Mouse (Mus musculus): ENCODE data around the gene Rsad2. TPM values are rescaled to one million over a fixed set of nuclear protein-coding genes. Genes with fewer than 3 reads are reported as not detected.
"Not testable (repeated sequence)": the region's sequence is repeated elsewhere in the genome, so short reads cannot be mapped to it uniquely, and the experiment has no call there.

Gene Rsad2
- 0.51 and 1.5 TPM in 2 replicates for polyA plus RNA-seq (2015; fragmentation: Nextera tagmentation; extraction: Ambion mirVana)

DNA sequence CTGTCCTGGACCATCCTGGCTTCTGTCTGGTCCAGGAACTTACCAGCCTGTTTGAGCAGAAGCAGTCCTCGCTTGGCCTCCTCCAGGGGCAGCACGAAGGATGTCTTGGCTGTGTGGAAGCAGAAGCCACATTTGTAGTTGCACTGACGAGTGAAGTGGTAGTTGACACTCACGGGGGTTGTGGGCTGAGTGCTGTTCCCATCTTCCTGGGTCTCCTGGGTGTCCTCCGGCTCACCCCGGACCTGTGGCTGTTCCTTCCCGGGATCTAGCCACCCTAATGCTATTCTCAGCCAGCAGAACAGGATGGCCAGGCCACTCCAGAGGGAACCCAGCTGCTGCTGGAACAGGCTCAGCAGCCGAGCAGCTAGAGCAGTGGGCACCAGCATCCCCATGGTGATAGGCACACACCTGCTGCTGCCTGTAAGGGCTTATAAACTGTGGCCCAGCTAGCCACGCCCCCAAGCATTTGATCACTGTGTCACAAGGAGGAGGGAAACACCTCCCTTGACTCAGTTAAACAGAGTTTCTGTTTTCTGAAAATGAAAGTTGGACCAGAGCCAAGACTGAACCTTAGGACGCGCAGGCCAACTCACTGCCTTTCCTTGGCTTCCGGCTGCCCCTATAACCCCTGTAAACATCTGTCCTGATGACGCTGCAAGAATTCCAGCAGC, at the start of gene Rsad2:
Gene Rsad2, minus strand, starts transcription at position 425 of the 671 bp plus-strand sequence.
- Histone ChIP-seq H3K36me3 (no peaks in the 10 kb centered on the region), H3K4me2 (peak within 1 kb of the TSS; percentile 13; the same call in 1 of the 2 replicates), H3K27me3 (no peaks in the 10 kb centered on the region), H3K27ac (replicated peaks) (no peak within 1 kb of the TSS), H3K9ac (no peak within 1 kb of the TSS), H3K4me3 (no peak within 1 kb of the TSS), H3K4me1 (replicated peaks) (peaks cover 8% of the 10 kb centered on the region; the same call in 1 of the 2 replicates), H3K9me3 (no peaks in the 10 kb centered on the region)
- 44% methylated on average over 13 of the region's 13 CpGs for WGBS
- ATAC-seq (ENCODE audit: low FRiP score, low read depth), result peak; percentile 76; the same call in 1 of the 2 replicates

DNA sequence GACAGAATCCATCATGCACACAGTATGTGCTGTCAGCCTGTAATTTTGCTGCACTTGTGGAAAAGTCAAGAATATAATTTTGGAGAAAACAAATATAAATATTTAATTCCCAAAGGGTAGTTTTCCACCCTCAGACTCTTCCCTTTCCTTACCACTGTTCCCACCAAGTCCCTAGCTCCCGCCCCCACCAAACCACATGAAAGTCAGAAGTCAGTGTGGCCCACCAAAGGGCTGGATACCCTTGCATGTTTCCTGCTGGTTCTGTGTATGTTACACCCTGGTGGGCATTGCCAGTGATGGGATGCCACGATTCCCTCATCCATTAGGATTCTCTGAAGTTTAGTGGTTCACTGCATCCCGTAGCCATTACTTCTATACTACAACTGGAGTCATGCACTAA, 44.8 kb upstream of the Rsad2 start:
- no peaks in the 10 kb centered on the region for H3K4me1 ChIP-seq (replicated peaks)
- no peak overlapping the region for H3K9ac ChIP-seq
- no peaks in the 10 kb centered on the region for H3K36me3 ChIP-seq
- no peak overlapping the region for H3K4me2 ChIP-seq
- H3K4me3 ChIP-seq, result no peak overlapping the region
- ATAC-seq (ENCODE audit: low FRiP score, low read depth), result no peak
- no peaks in the 10 kb centered on the region for H3K27me3 ChIP-seq
- no peak overlapping the region for H3K27ac ChIP-seq (replicated peaks)
- H3K9me3 ChIP-seq, result no peaks in the 10 kb centered on the region
- 78% methylated on average over 3 of the region's 3 CpGs for WGBS

DNA sequence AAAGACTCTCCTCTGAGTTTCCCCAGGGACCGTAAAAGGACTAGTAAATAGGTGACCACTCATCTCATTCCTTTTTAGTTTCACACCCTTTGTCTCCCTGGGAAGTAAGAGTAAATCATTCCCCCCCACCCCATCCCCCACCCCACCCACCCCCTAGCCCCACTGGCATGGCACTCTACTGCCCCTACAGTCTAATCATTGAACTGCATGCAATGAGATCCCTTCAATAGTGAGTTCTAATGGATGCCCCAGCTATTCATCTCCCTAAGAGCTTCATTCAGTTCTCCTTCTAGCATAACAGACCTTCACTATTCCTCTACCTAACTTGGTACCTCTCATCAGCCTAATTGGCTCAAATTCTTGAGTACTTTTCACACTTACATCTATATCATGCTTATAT, 33.7 kb upstream of the Rsad2 start:
- Histone ChIP-seq H3K9me3 (no peaks in the 10 kb centered on the region), H3K9ac (no peak overlapping the region), H3K4me1 (replicated peaks) (peaks cover 8% of the 10 kb centered on the region), H3K27ac (replicated peaks) (no peak overlapping the region), H3K4me3 (no peak overlapping the region), H3K4me2 (no peak overlapping the region), H3K36me3 (no peaks in the 10 kb centered on the region), H3K27me3 (no peaks in the 10 kb centered on the region)
- WGBS, result 90% methylated on average over 1 of the region's 1 CpGs
- no peak for ATAC-seq (ENCODE audit: low FRiP score, low read depth)

DNA sequence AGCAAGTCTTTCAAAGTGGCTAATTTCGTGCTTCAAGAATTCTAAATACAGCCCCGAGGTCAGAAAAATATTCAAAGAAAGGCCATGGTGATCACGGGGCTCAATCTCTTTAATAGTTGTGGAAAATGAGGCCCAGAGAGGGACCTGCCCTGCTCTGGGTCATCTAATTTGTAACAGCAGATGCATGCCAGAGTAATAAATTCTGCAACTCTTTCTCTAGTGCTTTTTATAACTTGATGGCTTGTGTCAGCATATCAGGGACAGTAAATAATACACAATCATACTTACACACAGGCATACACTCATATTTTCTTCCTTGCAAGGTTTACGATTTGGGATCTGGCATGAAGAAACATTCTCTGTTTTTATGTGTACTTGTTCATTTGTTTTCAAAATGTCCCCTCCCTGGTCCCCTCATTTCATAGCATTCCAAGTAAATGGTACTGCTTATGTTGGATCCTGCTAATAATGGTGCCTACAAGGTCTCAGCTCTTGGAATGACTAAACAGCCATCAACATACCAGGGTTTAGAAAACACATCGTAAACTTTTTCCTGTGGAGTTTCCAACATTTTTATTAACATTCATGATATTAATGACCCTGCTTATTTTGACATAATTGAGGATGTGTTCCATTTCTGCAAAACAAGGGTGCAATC, 32.5 kb upstream of the Rsad2 start:
- H3K27ac ChIP-seq (replicated peaks), result no peak overlapping the region

DNA sequence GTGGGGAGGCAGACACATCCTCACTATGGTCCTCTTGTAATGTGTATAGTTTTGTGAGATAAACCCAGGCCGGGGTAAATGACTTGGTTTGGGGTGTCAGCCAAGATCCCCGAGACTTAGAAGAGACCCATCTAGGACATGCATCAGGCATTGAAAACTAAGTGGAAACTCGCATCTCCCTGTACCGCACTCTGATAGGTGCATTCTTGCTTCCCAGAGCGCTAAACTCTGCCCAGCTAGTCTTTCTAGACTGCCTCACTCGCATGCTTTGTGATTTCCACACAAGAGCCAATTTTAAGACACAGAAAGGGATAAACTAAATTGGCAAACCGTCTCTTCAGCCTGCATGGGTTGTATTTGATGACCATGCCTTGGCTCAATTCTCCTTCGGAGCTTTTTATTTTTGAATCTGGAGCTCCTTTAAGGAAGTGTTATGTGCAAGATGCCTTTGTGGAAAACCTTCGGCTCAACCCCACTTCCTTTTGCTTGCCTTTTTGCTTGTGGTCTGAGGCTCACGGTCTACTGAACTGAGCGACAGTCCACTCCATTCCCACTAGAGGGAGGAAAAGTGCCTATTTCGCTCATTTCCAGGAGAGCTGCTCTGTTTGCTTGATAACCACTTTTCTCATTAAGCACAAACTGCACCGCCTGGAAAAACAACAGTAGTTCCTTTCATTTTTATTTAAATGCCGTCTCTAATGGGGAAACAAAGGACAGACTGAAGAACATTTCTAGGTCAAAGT, 31.8 kb upstream of the Rsad2 start:
- peak; percentile 74; the same call in 1 of the 2 replicates for ATAC-seq (ENCODE audit: low FRiP score, low read depth)
- no peaks in the 10 kb centered on the region for H3K9me3 ChIP-seq

More for the DNA sequence above, 32.5 kb upstream of the Rsad2 start:
- Histone ChIP-seq H3K36me3 (no peaks in the 10 kb centered on the region), H3K9ac (no peak overlapping the region), H3K27me3 (no peaks in the 10 kb centered on the region), H3K4me3 (no peak overlapping the region), H3K9me3 (no peaks in the 10 kb centered on the region), H3K4me2 (peak overlapping the region; percentile 16; the same call in 1 of the 2 replicates), H3K4me1 (replicated peaks) (peaks cover 8% of the 10 kb centered on the region)
- no peak for ATAC-seq (ENCODE audit: low FRiP score, low read depth)
- WGBS, result 33% methylated on average over 5 of the region's 5 CpGs

DNA sequence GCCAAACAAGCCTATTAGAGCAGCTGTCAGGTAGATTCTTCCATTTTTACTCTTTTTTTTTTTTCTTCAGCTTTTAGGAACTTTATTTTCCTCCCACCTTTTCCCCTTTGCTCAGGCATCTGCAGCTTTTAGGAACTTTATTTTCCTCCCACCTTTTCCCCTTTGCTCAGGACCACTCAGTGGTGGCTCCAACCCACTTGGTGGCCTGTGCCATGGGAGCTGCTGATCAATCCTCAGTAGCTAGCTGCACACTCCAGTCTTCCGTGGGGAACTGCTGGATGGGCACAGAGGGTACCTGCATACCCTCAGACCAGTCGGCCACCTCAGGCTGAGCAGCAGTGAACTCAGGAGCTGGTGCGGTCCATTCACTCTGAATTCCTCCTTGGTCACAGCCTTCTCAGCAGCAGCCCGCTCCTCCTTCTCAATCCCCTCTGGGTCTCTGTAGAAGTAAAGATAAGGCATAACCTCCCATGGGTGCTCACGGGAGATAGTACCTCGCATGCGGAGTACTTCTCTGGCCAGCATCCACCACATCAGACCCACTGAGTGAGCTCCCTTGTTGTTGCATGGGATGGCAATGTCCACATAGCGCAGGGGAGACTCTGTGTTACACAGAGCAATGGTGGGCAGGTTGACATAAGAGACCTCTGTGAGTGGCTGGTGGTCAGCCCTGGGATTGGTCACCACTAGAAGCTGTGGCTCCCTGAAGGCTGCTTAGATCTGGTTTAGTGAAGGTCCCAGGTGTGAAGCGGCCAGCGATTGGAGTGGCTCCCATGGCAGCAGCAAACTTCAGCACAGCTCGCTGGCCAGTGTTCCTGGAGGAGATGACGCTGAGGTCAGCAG, 29.7 kb upstream of the Rsad2 start:
- not testable (repeated sequence) for H3K27me3 ChIP-seq; H3K4me2 ChIP-seq; H3K9ac ChIP-seq; ATAC-seq (ENCODE audit: low FRiP score, low read depth); H3K4me1 ChIP-seq (replicated peaks); H3K36me3 ChIP-seq; H3K4me3 ChIP-seq; H3K27ac ChIP-seq (replicated peaks); H3K9me3 ChIP-seq
- 94% methylated on average over 12 of the region's 12 CpGs for WGBS

More for the DNA sequence above, 31.8 kb upstream of the Rsad2 start:
- Histone ChIP-seq H3K4me1 (replicated peaks) (peaks cover 8% of the 10 kb centered on the region), H3K9ac (no peak overlapping the region), H3K27me3 (no peaks in the 10 kb centered on the region), H3K4me2 (peak overlapping the region; percentile 16; the same call in 1 of the 2 replicates), H3K36me3 (no peaks in the 10 kb centered on the region), H3K4me3 (no peak overlapping the region), H3K27ac (replicated peaks) (peak overlapping the region; percentile 46)
- 36% methylated on average over 14 of the region's 14 CpGs for WGBS

DNA sequence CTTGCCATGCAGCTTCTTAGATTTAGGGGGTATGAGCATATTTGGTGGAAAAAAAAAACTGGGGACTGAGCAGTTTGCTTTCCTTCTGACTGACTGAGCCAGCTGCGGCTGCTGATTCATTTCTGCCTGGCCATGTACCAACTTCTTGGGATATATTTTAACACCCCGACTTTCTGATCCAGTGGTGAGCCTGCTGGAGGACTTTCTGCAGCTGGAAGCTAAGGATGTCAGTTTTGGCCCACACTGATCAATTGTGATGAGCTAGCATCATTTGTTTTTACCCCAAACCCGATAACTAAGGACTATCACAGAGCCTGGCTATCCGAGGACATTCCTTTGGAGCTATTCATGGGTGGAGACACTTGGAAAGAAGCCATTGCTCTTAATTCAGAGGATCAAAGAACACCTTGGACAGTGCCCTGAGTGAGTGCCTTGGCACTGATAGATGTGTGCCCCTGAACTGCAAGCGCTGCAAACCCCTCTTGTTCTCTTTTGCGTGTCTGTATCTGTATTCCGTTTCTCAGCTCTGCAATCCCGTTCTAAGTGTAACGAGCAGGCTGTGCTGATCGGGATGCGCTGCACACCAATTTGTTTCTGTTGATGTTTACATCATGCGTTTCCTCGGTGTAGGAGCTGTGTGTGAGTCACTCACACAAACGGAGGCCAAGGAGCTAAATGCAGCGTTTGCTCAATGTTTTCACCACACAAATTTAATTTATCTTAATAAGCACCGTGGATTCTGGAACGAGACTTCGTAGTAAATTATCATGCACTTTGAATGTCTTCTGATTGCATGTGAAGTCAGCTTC, 22.1 kb upstream of the Rsad2 start:
- 87% methylated on average over 18 of the region's 18 CpGs for WGBS
- no peaks in the 10 kb centered on the region for H3K4me1 ChIP-seq (replicated peaks)

DNA sequence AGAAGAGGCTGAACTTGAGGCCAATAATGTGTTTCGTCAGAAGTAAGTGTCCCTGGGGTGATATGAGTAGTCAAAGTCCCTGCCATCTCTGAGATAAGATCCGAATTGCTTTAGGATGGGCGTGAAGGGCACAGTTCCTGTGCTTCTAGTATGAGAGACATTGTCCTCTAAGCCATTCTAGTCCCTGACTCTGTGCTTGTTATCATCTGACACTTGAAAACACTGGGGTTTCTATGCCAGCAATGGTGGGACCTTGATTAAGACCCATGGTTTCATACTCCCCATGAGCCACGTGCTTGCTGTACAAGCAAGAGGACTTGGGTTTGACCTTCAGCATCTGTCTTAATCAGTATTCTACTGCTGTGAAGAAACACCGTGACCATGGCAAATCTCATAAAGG, 20.9 kb upstream of the Rsad2 start:
- H3K4me3 ChIP-seq, result no peak overlapping the region
- H3K9ac ChIP-seq, result no peak overlapping the region
- no peak for ATAC-seq (ENCODE audit: low FRiP score, low read depth)
- no peaks in the 10 kb centered on the region for H3K9me3 ChIP-seq
- H3K4me1 ChIP-seq (replicated peaks), result no peaks in the 10 kb centered on the region
- 73% methylated on average over 5 of the region's 5 CpGs for WGBS
- H3K4me2 ChIP-seq, result no peak overlapping the region
- H3K36me3 ChIP-seq, result peaks cover 9% of the 10 kb centered on the region; the same call in 1 of the 2 replicates
- no peak overlapping the region for H3K27ac ChIP-seq (replicated peaks)
- H3K27me3 ChIP-seq, result no peaks in the 10 kb centered on the region

More for the DNA sequence above, 22.1 kb upstream of the Rsad2 start:
- Histone ChIP-seq H3K27me3 (no peaks in the 10 kb centered on the region), H3K9me3 (no peaks in the 10 kb centered on the region), H3K9ac (no peak overlapping the region), H3K36me3 (peaks cover 9% of the 10 kb centered on the region; the same call in 1 of the 2 replicates), H3K4me3 (no peak overlapping the region), H3K27ac (replicated peaks) (no peak overlapping the region), H3K4me2 (no peak overlapping the region)
- ATAC-seq (ENCODE audit: low FRiP score, low read depth), result no peak

DNA sequence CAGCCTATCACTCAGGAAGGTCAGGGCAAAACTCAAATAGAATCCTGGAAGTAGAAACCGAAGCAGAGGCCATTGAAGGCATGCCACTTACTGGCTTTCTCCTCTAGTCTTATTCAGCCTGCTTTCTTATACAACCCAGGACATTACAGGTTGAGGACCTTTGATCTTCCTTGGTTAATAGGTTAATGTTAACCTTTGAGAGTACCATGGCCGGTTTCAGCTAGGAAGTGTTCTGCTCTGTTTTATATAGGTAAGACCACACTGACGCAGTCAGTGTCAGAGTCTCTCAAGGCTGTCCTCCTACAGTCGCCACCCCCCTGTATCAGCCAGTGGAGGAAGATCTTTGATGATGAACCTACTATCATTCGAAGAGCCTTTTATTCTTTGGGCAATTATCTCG, 17.5 kb upstream of the Rsad2 start:
- H3K9ac ChIP-seq, result no peak overlapping the region
- no peak overlapping the region for H3K4me2 ChIP-seq
- peaks cover 25% of the 10 kb centered on the region for H3K4me1 ChIP-seq (replicated peaks)
- no peaks in the 10 kb centered on the region for H3K27me3 ChIP-seq
- 92% methylated on average over 6 of the region's 6 CpGs for WGBS
- no peak overlapping the region for H3K27ac ChIP-seq (replicated peaks)
- H3K4me3 ChIP-seq, result no peak overlapping the region
- no peak for ATAC-seq (ENCODE audit: low FRiP score, low read depth)
- H3K36me3 ChIP-seq, result peaks cover 9% of the 10 kb centered on the region; the same call in 1 of the 2 replicates
- H3K9me3 ChIP-seq, result no peaks in the 10 kb centered on the region

DNA sequence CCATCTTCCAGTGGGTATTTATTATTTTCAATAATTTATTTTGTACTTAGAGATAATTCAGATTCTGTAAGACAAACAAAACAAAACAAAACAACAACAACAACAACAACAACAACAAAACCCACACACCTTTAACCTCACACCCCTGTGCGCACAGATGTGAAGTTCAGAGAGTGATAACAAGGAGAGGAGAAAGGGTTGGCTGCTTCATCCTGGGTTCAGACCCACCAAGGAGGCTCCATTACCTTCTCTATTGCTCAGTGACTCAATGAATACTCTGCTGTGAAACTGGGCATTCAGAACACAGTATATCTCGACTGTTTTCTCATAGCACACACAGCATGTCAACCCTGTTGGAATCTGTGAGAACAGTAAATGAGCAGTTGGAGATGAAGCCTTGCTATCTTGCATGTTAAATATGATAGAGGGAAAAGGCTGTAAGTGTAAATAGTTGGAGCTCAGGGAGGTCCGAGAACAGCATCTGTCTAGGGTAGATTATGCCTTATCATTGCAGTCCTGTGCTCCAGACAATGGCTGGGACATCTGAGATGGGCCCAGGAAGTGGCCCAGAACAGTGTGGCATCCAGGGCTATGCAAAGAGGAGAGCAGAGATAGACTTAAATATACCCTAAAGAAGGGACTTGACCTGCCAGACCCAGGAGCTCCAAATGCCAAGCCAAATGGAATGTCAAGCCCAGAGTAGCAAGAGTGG, 16.7 kb upstream of the Rsad2 start:
- Histone ChIP-seq H3K4me3 (no peak overlapping the region), H3K9me3 (no peaks in the 10 kb centered on the region), H3K4me2 (no peak overlapping the region), H3K9ac (no peak overlapping the region), H3K36me3 (peaks cover 8% of the 10 kb centered on the region; the same call in 1 of the 2 replicates), H3K27me3 (no peaks in the 10 kb centered on the region), H3K4me1 (replicated peaks) (peaks cover 29% of the 10 kb centered on the region), H3K27ac (replicated peaks) (no peak overlapping the region)
- WGBS, result 90% methylated on average over 3 of the region's 3 CpGs
- ATAC-seq (ENCODE audit: low FRiP score, low read depth), result no peak

Data from hindbrain, embryonic 15.5 days (tissue).